Mouse (Mus musculus) myocyte (in vitro differentiated cells): Measurements from ENCODE around the gene Nhsl2.

Experiments
- CEBPB ChIP-seq: IDR thresholded peaks from 2 replicates; pipeline ENCODE4 v1.6.1; 2011; ENCODE audit warnings: mild to moderate bottlenecking, moderate library complexity; ENCODE audit not compliant: poor library complexity, insufficient read depth, severe bottlenecking
- E2F4 ChIP-seq: IDR thresholded peaks from one replicate; pipeline ENCODE4 v1.6.1; 2011; ENCODE audit warnings: mild to moderate bottlenecking, control low read depth, moderate library complexity; ENCODE audit not compliant: insufficient read depth
- MAX ChIP-seq: IDR thresholded peaks from one replicate; pipeline ENCODE4 v1.6.1; 2011; ENCODE audit warnings: low read depth, mild to moderate bottlenecking, control low read depth
- MYOD1 ChIP-seq, 3 experiments: IDR thresholded peaks; one replicate each; pipeline ENCODE4 v1.6.1; 2011; ENCODE audit warnings: control low read depth in 2 of 3, low read depth in 2 of 3, mild to moderate bottlenecking in 2 of 3, moderate library complexity in 1 of 3; ENCODE audit not compliant: insufficient read length in 2 of 3, control insufficient read depth in 1 of 3
- MYOG ChIP-seq, 3 experiments: IDR thresholded peaks; one replicate each; pipeline ENCODE4 v1.6.1; 2011; ENCODE audit warnings: control low read depth in 2 of 3, low read depth in 2 of 3, mild to moderate bottlenecking in 2 of 3; ENCODE audit not compliant: insufficient read length in 2 of 3, control insufficient read depth in 1 of 3, insufficient read depth in 1 of 3
- POLR2A ChIP-seq: IDR thresholded peaks from one replicate; pipeline ENCODE4 v1.6.1; 2011; ENCODE audit warnings: low read depth, mild to moderate bottlenecking, control low read depth, moderate library complexity; ENCODE audit not compliant: insufficient read length
- POLR2AphosphoS2 ChIP-seq: IDR thresholded peaks from one replicate; pipeline ENCODE4 v1.6.1; 2011; ENCODE audit warnings: low read depth, control low read depth; ENCODE audit not compliant: insufficient read length
- REST ChIP-seq: IDR thresholded peaks from one replicate; pipeline ENCODE4 v1.6.1; 2011; ENCODE audit warnings: mild to moderate bottlenecking, control low read depth, moderate library complexity; ENCODE audit not compliant: insufficient read depth, insufficient read length
- USF1 ChIP-seq: IDR thresholded peaks from one replicate; pipeline ENCODE4 v1.6.1; 2011; ENCODE audit warnings: low read depth, mild to moderate bottlenecking, control low read depth, moderate library complexity

GRCm38 (mm10) chrX:101978861-101979260 lies 129.7 kb downstream of the Nhsl2 start:
- no peak for TF ChIP-seq POLR2A
- no peak for TF ChIP-seq REST
- TF ChIP-seq MAX = no peak
- TF ChIP-seq USF1 = no peak
- no peak for TF ChIP-seq POLR2AphosphoS2
- no peak for TF ChIP-seq MYOD1 (IDR thresholded peaks at IDR 0.05; ENCODE audit: control insufficient read depth in 1 of 3, insufficient read length in 2 of 3, low read depth in 2 of 3)
- no peak for TF ChIP-seq E2F4
- no peak for TF ChIP-seq CEBPB
- TF ChIP-seq MYOG (IDR thresholded peaks at IDR 0.05; ENCODE audit: control insufficient read depth in 1 of 3, insufficient read depth in 1 of 3, insufficient read length in 2 of 3, low read depth in 2 of 3) = no peak
